Mouse (Mus musculus): ENCODE measurements around the gene Srgap1. TPM values are rescaled to one million over a fixed set of nuclear protein-coding genes. Genes with fewer than 3 reads are reported as not detected.

The Srgap1 gene
- total and polyA plus RNA-seq, 2 experiments from 2014 or later = 28.5 to 31.1 TPM

DNA sequence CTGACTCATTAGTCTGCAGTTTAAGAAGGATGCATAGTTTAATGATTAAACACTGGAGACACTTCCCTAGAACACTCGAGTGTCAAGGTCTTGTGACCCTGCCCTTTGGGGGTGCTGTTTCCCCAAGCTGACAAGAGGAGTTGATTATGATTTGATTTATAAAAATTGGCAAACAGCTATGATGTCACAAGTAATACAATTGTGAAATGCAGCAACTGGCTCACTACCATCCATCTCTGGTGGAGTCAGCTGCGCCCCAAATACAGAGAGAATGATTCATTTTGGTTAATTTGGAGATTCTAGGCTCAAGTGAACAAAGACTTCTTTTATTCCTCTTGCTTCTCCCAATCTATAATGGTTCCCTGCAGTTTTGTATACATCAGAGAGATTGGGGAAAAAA lies 188.2 kb downstream of the Srgap1 start:
- 0 out of 2 replicates have a peak, but pooled peaks cover 2% of the 10 kb centered on the region for H3K4me1 ChIP-seq (ENCODE audit: insufficient read depth, low read length)
- no peaks in the 10 kb centered on the region for H3K9me3 ChIP-seq (ENCODE audit: low read length)
- H3K27ac ChIP-seq (ENCODE audit: low read depth, low read length) = no peak overlapping the region
- H3K27me3 ChIP-seq (ENCODE audit: insufficient read depth, low read length) = no peaks in the 10 kb centered on the region
- WGBS = 75% methylated on average over 2 of the region's 2 CpGs
- H3K4me3 ChIP-seq (ENCODE audit: low read depth, low read length) = no peak overlapping the region
- DNase-seq (ENCODE audit: low spot score) (no peak), ATAC-seq (ENCODE audit: low FRiP score) (no peak)
- H3K36me3 ChIP-seq (ENCODE audit: insufficient read depth, low read length) = peaks cover 3% of the 10 kb centered on the region; the same call in 1 of the 2 replicates
- H3K9ac ChIP-seq (replicated peaks; ENCODE audit: low read length, poor library complexity, severe bottlenecking) = no peak overlapping the region
- no peak for TF ChIP-seq CTCF (IDR thresholded peaks at IDR 0.05)
- H3K4me2 ChIP-seq (ENCODE audit: low read depth, low read length, poor library complexity, severe bottlenecking) = no peak overlapping the region

DNA sequence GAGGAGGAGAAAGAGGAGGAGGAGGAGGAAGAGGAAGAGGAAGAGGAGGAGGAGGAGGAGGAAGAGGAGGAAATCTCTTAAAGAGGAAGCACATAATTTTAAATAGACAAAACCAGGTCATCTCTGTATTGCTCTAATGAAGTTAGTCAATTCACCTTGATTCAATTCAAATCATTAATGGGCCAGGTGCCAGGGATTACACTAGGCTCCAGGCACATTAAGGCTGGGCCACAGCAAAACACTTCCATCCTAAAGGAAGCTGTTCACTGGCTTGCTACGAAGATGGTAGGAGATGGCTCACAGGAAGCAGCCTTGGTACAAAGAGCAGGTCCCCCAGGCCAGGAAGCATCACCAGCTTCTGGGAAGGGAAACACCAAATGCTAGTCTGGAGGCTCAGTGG lies 189.0 kb downstream of the Srgap1 start:
- DNase-seq (ENCODE audit: low spot score) (no peak), ATAC-seq (ENCODE audit: low FRiP score) (no peak)
- no peak for TF ChIP-seq CTCF (IDR thresholded peaks at IDR 0.05)
- H3K27ac ChIP-seq (ENCODE audit: low read depth, low read length) = no peak overlapping the region
- H3K27me3 ChIP-seq (ENCODE audit: insufficient read depth, low read length) = no peaks in the 10 kb centered on the region
- H3K4me2 ChIP-seq (ENCODE audit: low read depth, low read length, poor library complexity, severe bottlenecking) = no peak overlapping the region
- H3K9ac ChIP-seq (replicated peaks; ENCODE audit: low read length, poor library complexity, severe bottlenecking) = no peak overlapping the region
- peaks cover 3% of the 10 kb centered on the region; the same call in 1 of the 2 replicates for H3K36me3 ChIP-seq (ENCODE audit: insufficient read depth, low read length)
- H3K4me1 ChIP-seq (ENCODE audit: insufficient read depth, low read length) = 0 out of 2 replicates have a peak, but pooled peaks cover 2% of the 10 kb centered on the region
- WGBS = 80% methylated on average over 1 of the region's 1 CpGs
- H3K4me3 ChIP-seq (ENCODE audit: low read depth, low read length) = no peak overlapping the region
- H3K9me3 ChIP-seq (ENCODE audit: low read length) = no peaks in the 10 kb centered on the region

DNA sequence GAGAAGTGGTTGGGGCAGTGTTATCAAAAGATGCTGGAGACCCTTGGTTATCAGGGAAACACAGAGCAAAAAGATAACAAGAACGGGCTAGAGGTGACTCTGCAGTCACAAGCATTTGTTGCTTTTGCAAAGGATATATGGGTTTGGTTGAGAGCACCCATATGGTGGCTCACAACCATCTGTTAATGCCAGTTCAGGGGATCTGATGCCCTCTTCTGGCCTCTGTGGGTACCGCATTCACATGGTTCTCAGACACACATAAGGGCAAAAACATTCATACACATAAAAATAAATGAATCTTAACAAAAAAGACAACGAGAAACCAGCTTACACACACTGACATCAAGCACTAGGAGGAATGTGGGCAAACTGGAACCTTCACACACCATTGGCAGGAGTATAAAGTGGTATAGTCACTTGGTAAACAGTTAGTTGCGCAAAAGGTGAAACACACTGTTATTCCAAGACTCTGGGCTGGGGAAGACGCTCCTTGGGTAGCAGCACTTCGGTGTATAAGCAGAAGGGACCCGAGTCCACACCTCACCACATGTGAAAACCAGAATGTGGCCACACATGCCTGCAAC lies 191.2 kb downstream of the Srgap1 start:
- peaks cover 5% of the 10 kb centered on the region; the same call in 1 of the 2 replicates for H3K36me3 ChIP-seq (ENCODE audit: insufficient read depth, low read length)
- 0 out of 2 replicates have a peak, but pooled peaks cover 2% of the 10 kb centered on the region for H3K4me1 ChIP-seq (ENCODE audit: insufficient read depth, low read length)
- ATAC-seq (ENCODE audit: low FRiP score) (no peak), DNase-seq (ENCODE audit: low spot score) (no peak)
- H3K27ac ChIP-seq (ENCODE audit: low read depth, low read length) = no peak overlapping the region
- H3K4me2 ChIP-seq (ENCODE audit: low read depth, low read length, poor library complexity, severe bottlenecking) = no peak overlapping the region
- TF ChIP-seq CTCF (IDR thresholded peaks at IDR 0.05) = peak; percentile 51
- H3K27me3 ChIP-seq (ENCODE audit: insufficient read depth, low read length) = no peaks in the 10 kb centered on the region
- H3K9ac ChIP-seq (replicated peaks; ENCODE audit: low read length, poor library complexity, severe bottlenecking) = no peak overlapping the region
- H3K9me3 ChIP-seq (ENCODE audit: low read length) = no peaks in the 10 kb centered on the region
- H3K4me3 ChIP-seq (ENCODE audit: low read depth, low read length) = no peak overlapping the region
- WGBS = 90% methylated on average over 7 of the region's 7 CpGs

DNA sequence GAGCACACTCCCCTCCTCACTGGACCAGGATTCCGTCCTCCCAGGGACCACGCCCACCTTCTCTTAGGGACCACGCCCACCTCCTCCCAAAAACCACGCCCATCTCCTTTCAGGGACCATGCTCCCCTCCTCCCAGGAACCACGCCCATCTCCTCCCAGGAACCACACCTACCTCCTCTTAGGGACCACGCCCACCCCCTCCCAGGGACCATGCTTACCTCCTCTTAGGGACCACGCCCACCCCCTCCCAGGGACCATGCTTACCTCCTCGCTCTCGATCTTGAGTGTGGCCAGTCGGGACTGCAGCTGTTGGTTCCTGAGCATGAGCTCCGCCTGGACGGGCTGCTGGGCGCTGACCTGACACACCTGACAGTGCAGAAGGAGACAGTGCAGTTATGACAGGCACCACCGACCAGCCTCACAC lies 193.7 kb downstream of the Srgap1 start:
- DNase-seq (ENCODE audit: low spot score) (no peak), ATAC-seq (ENCODE audit: low FRiP score) (no peak)
- H3K36me3 ChIP-seq (ENCODE audit: insufficient read depth, low read length) = peaks cover 5% of the 10 kb centered on the region; the same call in 1 of the 2 replicates
- H3K27ac ChIP-seq (ENCODE audit: low read depth, low read length) = no peak overlapping the region
- H3K4me3 ChIP-seq (ENCODE audit: low read depth, low read length) = no peak overlapping the region
- no peak for TF ChIP-seq CTCF (IDR thresholded peaks at IDR 0.05)
- H3K9ac ChIP-seq (replicated peaks; ENCODE audit: low read length, poor library complexity, severe bottlenecking) = no peak overlapping the region
- no peaks in the 10 kb centered on the region for H3K27me3 ChIP-seq (ENCODE audit: insufficient read depth, low read length)
- H3K4me2 ChIP-seq (ENCODE audit: low read depth, low read length, poor library complexity, severe bottlenecking) = no peak overlapping the region
- WGBS = 49% methylated on average over 14 of the region's 14 CpGs
- no peaks in the 10 kb centered on the region for H3K4me1 ChIP-seq (ENCODE audit: insufficient read depth, low read length)
- H3K9me3 ChIP-seq (ENCODE audit: low read length) = no peaks in the 10 kb centered on the region

DNA sequence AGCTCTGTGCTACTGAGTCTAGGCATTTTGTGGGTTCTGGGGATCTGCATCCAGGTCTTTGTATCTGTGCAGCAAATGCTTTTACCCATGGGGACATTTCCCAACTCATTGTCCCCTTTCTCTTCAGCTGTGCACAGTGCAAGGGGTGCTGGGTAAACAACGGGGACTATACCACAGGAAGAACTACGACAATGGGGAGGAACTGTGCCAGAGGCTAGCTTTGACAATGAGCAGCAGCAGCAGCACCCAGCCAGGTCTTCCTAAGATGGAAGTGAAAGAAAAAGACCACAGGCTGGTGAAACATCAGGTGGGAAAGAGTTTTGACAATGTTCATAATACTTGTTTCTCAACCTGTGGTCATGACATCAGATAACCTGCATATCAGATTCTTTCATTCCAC lies 197.6 kb downstream of the Srgap1 start:
- Histone ChIP-seq H3K27ac (ENCODE audit: low read depth, low read length) (no peak overlapping the region), H3K36me3 (ENCODE audit: insufficient read depth, low read length) (0 out of 2 replicates have a peak, but pooled peaks cover 8% of the 10 kb centered on the region), H3K9me3 (ENCODE audit: low read length) (no peaks in the 10 kb centered on the region), H3K4me3 (ENCODE audit: low read depth, low read length) (no peak overlapping the region), H3K4me1 (ENCODE audit: insufficient read depth, low read length) (no peaks in the 10 kb centered on the region), H3K9ac (replicated peaks; ENCODE audit: low read length, poor library complexity, severe bottlenecking) (no peak overlapping the region), H3K27me3 (ENCODE audit: insufficient read depth, low read length) (no peaks in the 10 kb centered on the region), H3K4me2 (ENCODE audit: low read depth, low read length, poor library complexity, severe bottlenecking) (no peak overlapping the region)
- no peak for TF ChIP-seq CTCF (IDR thresholded peaks at IDR 0.05)
- DNase-seq (ENCODE audit: low spot score) (no peak), ATAC-seq (ENCODE audit: low FRiP score) (no peak)
- 68% methylated on average over 2 of the region's 2 CpGs for WGBS

DNA sequence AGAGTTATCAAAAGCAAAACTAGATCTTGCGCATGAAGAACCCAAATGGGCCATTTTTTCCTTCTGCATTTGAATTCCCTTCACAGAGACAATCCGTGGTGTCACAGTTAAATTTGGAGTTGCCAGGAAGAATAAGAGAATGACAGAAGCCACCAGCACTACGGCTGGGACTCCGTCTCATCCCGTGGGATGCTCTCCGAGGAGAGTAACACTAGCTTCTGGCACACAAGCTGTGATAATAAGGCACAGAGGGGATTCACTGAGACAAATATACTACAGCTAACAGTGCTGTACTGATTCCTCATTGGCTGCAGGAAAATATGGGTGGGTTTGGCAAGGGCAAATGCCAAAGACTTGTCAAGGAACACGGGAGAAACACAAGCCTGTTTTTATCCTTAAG lies 201.4 kb downstream of the Srgap1 start:
- Histone ChIP-seq H3K4me3 (ENCODE audit: low read depth, low read length) (no peak overlapping the region), H3K27me3 (ENCODE audit: insufficient read depth, low read length) (no peaks in the 10 kb centered on the region), H3K9me3 (ENCODE audit: low read length) (no peaks in the 10 kb centered on the region), H3K36me3 (ENCODE audit: insufficient read depth, low read length) (0 out of 2 replicates have a peak, but pooled peaks cover 3% of the 10 kb centered on the region), H3K4me1 (ENCODE audit: insufficient read depth, low read length) (no peaks in the 10 kb centered on the region), H3K9ac (replicated peaks; ENCODE audit: low read length, poor library complexity, severe bottlenecking) (no peak overlapping the region), H3K4me2 (ENCODE audit: low read depth, low read length, poor library complexity, severe bottlenecking) (no peak overlapping the region), H3K27ac (ENCODE audit: low read depth, low read length) (no peak overlapping the region)
- ATAC-seq (ENCODE audit: low FRiP score) (no peak), DNase-seq (ENCODE audit: low spot score) (no peak)
- TF ChIP-seq CTCF (IDR thresholded peaks at IDR 0.05) = no peak
- WGBS = 68% methylated on average over 7 of the region's 7 CpGs
